Mouse (Mus musculus) heart, embryonic 11.5 days (tissue): Measurements from ENCODE around the gene Tmcc1. TPM values are rescaled to one million over a fixed set of nuclear protein-coding genes. Genes with fewer than 3 reads are reported as not detected.

Source experiments
- ATAC-seq: fragments of 200-750 bp; cut with Nextera tagmentation; replicated peaks from 2 replicates; pipeline ENCODE4 v1.8.0; 2017; ENCODE audit warnings: moderate library complexity; ENCODE audit not compliant: insufficient number of reproducible peaks, low FRiP score, low TSS enrichment
- H3K27ac ChIP-seq: fragments of 300-500 bp; sonication (generic); 2 replicates; pipeline ENCODE4 v1.5.1; 2014; ENCODE audit warnings: mild to moderate bottlenecking, low read depth, low read length
- H3K27me3 ChIP-seq: fragments of 300-500 bp; sonication (generic); 2 replicates; pipeline ENCODE4 v1.6.1; 2014; ENCODE audit warnings: mild to moderate bottlenecking, low read length, mixed read lengths; ENCODE audit not compliant: control insufficient read depth, insufficient read depth
- H3K36me3 ChIP-seq: fragments of 300-500 bp; sonication (generic); 2 replicates; pipeline ENCODE4 v1.6.1; 2014; ENCODE audit warnings: mild to moderate bottlenecking, low read length, moderate library complexity, mixed read lengths; ENCODE audit not compliant: control insufficient read depth, insufficient read depth
- H3K4me1 ChIP-seq: fragments of 300-500 bp; sonication (generic); 2 replicates; pipeline ENCODE4 v1.6.1; 2014; ENCODE audit warnings: low read length; ENCODE audit not compliant: control insufficient read depth, insufficient read depth
- H3K4me2 ChIP-seq: fragments of 300-500 bp; sonication (generic); 2 replicates; pipeline ENCODE4 v1.6.1; 2014; ENCODE audit warnings: mild to moderate bottlenecking, moderate library complexity
- H3K4me3 ChIP-seq: fragments of 300-500 bp; sonication (generic); 2 replicates; pipeline ENCODE4 v1.5.1; 2014; ENCODE audit warnings: low read depth, low read length
- H3K9ac ChIP-seq: fragments of 300-500 bp; sonication (generic); 2 replicates; pipeline ENCODE4 v1.6.1; 2014; ENCODE audit warnings: mild to moderate bottlenecking, low read depth, low read length, moderate library complexity
- H3K9me3 ChIP-seq: fragments of 300-500 bp; sonication (generic); replicated peaks from 2 replicates; pipeline ENCODE4 v1.6.1; 2016; ENCODE audit warnings: low read length; ENCODE audit not compliant: control insufficient read depth
- WGBS: fragments of 180-500 bp; shearing (Covaris S2); extraction: QIAGEN DNeasy Blood & Tissue Kit; methylation state at CpG from one replicate; pipeline ENCODE4 v1.1.7; 2014; ENCODE audit not compliant: insufficient replicate concordance; 5-methylcytosine and 5-hydroxymethylcytosine counted together
- polyA plus RNA-seq: library from polyadenylated mRNA; unstranded; fragments of >200 nt; fragmentation: Nextera tagmentation; extraction: Ambion mirVana; gene quantifications from 2 replicates; pipeline ENCODE4 v1.2.1, GENCODE M21; 2014

The Tmcc1 gene
- polyA plus RNA-seq, 1 experiment from 2014 or later, result 15.0 TPM

DNA sequence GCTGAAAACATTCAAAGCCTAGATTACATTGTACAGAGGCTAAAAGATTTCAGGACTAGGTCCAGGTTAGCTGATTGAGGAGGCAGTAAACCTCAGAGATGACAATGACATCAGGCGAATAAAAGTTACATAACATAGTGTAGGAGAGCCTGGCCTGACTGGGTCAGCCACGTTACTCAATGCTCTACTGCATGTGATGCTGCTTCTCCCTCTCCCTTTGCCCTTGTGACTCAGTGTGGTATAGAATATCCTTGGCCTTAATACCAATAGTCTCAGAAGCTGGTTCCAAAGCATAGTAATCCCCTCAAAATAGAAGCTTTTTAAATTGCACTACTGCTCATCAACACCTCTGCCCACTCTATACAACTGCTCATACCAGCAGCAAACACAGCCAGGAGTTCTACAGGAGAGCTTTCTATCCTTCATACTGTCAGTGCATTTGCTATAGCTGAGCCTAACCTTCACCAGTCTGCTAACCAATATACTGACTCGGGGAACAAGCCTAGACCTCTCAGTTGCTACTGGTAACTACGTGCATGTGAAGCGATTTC, 155.9 kb downstream of the Tmcc1 start:
- no peaks in the 10 kb centered on the region for H3K36me3 ChIP-seq
- H3K9ac ChIP-seq, result no peak overlapping the region
- no peak overlapping the region for H3K27ac ChIP-seq
- no peak overlapping the region for H3K4me2 ChIP-seq
- no peak overlapping the region for H3K4me3 ChIP-seq
- H3K4me1 ChIP-seq, result peaks cover 7% of the 10 kb centered on the region; the same call in 1 of the 2 replicates
- no peaks in the 10 kb centered on the region for H3K9me3 ChIP-seq
- ATAC-seq, result no peak
- H3K27me3 ChIP-seq, result no peaks in the 10 kb centered on the region
- WGBS, result 85% methylated on average over 5 of the region's 5 CpGs

DNA sequence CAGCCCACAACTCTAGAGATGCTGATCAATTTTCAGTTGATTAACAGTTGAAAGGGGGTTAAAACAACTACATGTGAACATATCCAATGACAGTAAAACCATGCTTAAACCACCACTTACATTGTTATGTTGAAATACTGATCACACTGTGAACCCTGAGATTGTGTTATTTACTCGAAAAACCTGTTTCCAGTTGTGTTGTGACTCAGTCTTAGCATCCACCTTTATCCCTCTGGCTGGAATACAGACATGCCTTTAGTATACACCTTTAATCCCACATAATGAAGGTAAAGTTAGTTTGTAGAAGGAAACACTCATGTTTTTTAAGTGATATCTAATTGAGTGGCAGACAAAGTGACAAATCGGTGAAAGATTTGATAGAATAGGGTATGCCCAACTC, 156.7 kb downstream of the Tmcc1 start:
- H3K36me3 ChIP-seq, result no peaks in the 10 kb centered on the region
- no peak for ATAC-seq

DNA sequence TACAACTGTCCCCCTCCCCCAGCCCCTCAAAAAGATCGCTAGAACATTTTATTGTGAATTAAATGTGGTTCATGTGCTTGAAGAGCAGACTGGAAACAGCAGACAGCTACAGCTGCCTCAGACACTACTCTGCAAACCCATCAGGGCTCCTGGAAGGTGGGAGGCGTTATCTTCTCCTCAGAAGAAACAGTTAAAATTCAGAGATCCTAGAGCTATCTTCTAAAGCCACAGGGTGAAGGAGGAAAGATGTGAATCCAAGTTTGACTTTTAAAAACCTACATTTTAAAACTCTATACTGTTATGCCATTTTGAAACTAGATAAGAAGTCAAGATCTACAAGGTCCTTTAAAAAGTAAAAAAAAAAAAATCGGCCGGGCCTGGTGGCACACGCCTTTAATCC, 162.2 kb downstream of the Tmcc1 start:
- H3K4me2 ChIP-seq, result no peak overlapping the region
- H3K4me3 ChIP-seq, result no peak overlapping the region
- H3K27ac ChIP-seq, result no peak overlapping the region
- 81% methylated on average over 5 of the region's 5 CpGs for WGBS
- H3K9me3 ChIP-seq, result no peaks in the 10 kb centered on the region
- no peak overlapping the region for H3K9ac ChIP-seq
- no peaks in the 10 kb centered on the region for H3K4me1 ChIP-seq
- H3K27me3 ChIP-seq, result no peaks in the 10 kb centered on the region
- no peaks in the 10 kb centered on the region for H3K36me3 ChIP-seq
- ATAC-seq, result no peak

More for the DNA sequence above, 156.7 kb downstream of the Tmcc1 start:
- Histone ChIP-seq H3K27me3 (no peaks in the 10 kb centered on the region), H3K4me2 (no peak overlapping the region), H3K4me3 (no peak overlapping the region), H3K4me1 (peaks cover 7% of the 10 kb centered on the region; the same call in 1 of the 2 replicates), H3K9me3 (no peaks in the 10 kb centered on the region), H3K9ac (no peak overlapping the region), H3K27ac (no peak overlapping the region)
- WGBS, result 84% methylated on average over 2 of the region's 2 CpGs

DNA sequence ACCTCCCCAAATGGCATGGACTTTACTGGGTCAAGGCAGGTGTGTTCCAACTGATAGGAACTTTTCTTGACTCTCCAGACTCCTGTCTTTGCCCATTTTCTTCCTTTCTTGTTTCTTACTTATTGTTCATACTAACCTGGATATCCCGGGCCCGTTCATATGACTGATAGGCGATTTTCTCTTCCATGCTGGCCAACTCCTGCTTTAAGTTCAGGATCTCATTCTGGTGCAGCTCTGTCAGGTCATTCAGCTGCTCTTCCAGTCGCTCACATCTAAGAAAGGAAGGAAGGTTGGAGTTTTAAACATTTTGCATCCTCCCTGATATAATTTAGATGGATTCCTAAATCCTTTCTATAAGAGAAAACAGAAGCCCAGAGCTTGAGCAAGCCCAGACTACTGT, 168.6 kb downstream of the Tmcc1 start:
- 87% methylated on average over 4 of the region's 4 CpGs for WGBS
- no peak overlapping the region for H3K9ac ChIP-seq
- H3K27me3 ChIP-seq, result no peaks in the 10 kb centered on the region
- 0 out of 2 replicates have a peak, but pooled peaks cover 2% of the 10 kb centered on the region for H3K36me3 ChIP-seq
- H3K9me3 ChIP-seq, result peaks cover 9% of the 10 kb centered on the region
- no peak overlapping the region for H3K27ac ChIP-seq
- no peaks in the 10 kb centered on the region for H3K4me1 ChIP-seq
- H3K4me2 ChIP-seq, result no peak overlapping the region
- no peak for ATAC-seq
- H3K4me3 ChIP-seq, result no peak overlapping the region

DNA sequence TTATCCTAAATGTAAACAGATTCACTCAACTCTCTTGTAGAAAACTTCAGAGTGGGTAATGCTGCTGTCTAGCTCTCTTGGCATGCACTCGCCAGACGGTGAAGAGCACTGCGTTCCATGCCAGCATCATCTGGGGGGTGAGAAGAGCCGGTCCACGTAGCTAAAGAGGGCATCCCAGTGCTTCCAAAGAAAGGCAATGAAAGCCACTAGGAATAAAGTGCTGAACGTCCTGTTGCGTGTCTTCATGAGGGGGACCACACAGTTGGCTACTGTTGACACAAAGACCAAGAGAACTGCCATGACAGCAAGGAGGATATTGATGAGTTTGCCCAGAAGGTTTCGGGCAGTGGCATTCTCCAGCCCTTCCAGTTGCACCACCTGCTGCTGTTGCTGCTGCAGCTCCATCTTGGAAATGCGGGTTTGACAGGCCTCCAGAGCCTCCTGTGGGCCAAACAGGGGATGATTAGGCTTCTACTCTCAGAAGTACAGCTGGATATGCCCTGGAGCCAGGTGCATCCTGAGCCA, 171.3 kb downstream of the Tmcc1 start:
- Histone ChIP-seq H3K4me2 (no peak overlapping the region), H3K27ac (no peak overlapping the region), H3K4me1 (no peaks in the 10 kb centered on the region), H3K27me3 (no peaks in the 10 kb centered on the region), H3K4me3 (no peak overlapping the region), H3K9me3 (peaks cover 9% of the 10 kb centered on the region), H3K9ac (no peak overlapping the region), H3K36me3 (0 out of 2 replicates have a peak, but pooled peaks cover 2% of the 10 kb centered on the region)
- WGBS, result 85% methylated on average over 9 of the region's 9 CpGs
- ATAC-seq, result no peak

GRCm38 (mm10) chr6:116015902-116016301, 177.4 kb downstream of the Tmcc1 start:
- H3K36me3 ChIP-seq, result no peaks in the 10 kb centered on the region
- no peaks in the 10 kb centered on the region for H3K27me3 ChIP-seq
- no peak for ATAC-seq
- WGBS, result 88% methylated on average over 3 of the region's 3 CpGs
- no peak overlapping the region for H3K4me3 ChIP-seq
- H3K27ac ChIP-seq, result no peak overlapping the region
- no peaks in the 10 kb centered on the region for H3K4me1 ChIP-seq
- H3K9ac ChIP-seq, result no peak overlapping the region
- no peaks in the 10 kb centered on the region for H3K9me3 ChIP-seq
- no peak overlapping the region for H3K4me2 ChIP-seq

DNA sequence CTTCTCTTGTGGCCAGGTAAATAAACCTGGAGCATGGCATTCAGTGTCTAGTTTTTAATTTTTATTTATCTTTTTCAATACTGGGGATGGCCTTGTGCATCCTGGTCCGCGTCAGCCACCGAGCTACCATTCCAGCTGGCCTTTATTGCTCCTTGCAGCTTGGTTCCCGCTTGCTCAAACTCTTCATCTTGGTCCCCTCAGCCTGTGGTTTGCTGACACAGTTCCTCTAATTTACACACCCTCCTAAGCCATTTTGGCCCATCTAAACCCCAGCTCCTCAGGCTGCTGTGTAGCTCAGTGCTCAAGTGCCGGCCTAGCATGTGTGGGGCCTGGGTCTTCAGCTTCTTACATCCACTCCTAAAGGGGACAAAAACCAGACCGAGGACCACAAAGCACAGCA, 179.2 kb downstream of the Tmcc1 start:
- WGBS, result 77% methylated on average over 6 of the region's 6 CpGs
- Histone ChIP-seq H3K27ac (no peak overlapping the region), H3K4me3 (no peak overlapping the region), H3K27me3 (no peaks in the 10 kb centered on the region), H3K36me3 (no peaks in the 10 kb centered on the region), H3K9me3 (no peaks in the 10 kb centered on the region), H3K4me1 (no peaks in the 10 kb centered on the region), H3K9ac (no peak overlapping the region), H3K4me2 (no peak overlapping the region)
- ATAC-seq, result no peak

GRCm38 (mm10) chr6:116013687-116014086, 179.6 kb downstream of the Tmcc1 start:
- WGBS, result 66% methylated on average over 3 of the region's 3 CpGs
- no peak for ATAC-seq
- H3K4me2 ChIP-seq, result no peak overlapping the region
- H3K4me1 ChIP-seq, result no peaks in the 10 kb centered on the region
- H3K27ac ChIP-seq, result no peak overlapping the region
- no peaks in the 10 kb centered on the region for H3K36me3 ChIP-seq
- no peak overlapping the region for H3K9ac ChIP-seq
- H3K9me3 ChIP-seq, result no peaks in the 10 kb centered on the region
- no peaks in the 10 kb centered on the region for H3K27me3 ChIP-seq
- no peak overlapping the region for H3K4me3 ChIP-seq

DNA sequence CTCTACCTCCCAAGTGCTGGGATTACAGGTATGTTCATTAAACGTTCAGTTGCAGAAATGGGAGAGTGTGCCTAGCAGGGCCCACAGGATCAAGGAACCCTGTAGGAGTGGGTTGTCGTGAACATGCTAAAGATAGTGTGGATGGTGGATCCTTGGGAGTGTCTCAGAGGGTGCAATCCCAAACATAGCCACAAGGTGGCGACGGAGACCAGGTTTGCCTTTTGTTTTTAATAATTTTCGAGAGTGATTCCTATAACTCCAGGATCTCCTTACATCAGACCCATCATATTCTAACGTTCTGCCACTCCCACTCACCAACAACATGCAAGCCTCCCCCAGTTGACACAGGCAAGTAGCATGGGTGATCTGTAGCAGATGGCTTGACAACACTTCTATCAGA, 182.7 kb downstream of the Tmcc1 start:
- peaks cover 16% of the 10 kb centered on the region for H3K4me1 ChIP-seq
- 3% methylated on average over 6 of the region's 6 CpGs for WGBS
- H3K4me3 ChIP-seq, result no peak overlapping the region
- no peak overlapping the region for H3K9ac ChIP-seq
- H3K27ac ChIP-seq, result no peak overlapping the region
- no peaks in the 10 kb centered on the region for H3K27me3 ChIP-seq
- H3K36me3 ChIP-seq, result no peaks in the 10 kb centered on the region
- H3K9me3 ChIP-seq, result no peaks in the 10 kb centered on the region
- no peak overlapping the region for H3K4me2 ChIP-seq
- no peak for ATAC-seq
